Mouse (Mus musculus): ENCODE results near the gene Kpna4. TPM values are rescaled to one million over a fixed set of nuclear protein-coding genes. Genes with fewer than 3 reads are reported as not detected.

Gene Kpna4
- total and polyA plus RNA-seq, 2 experiments from 2014 or later, result 32.7 to 91.1 TPM

GRCm38 (mm10) chr3:69136059-69136458 lies 9.1 kb upstream of the Kpna4 start:
- no peak for TF ChIP-seq CTCF (IDR thresholded peaks at IDR 0.05; ENCODE audit: low read depth)
- no peak overlapping the region for H3K9ac ChIP-seq
- no peaks in the 10 kb centered on the region for H3K4me1 ChIP-seq (ENCODE audit: insufficient read depth)
- WGBS, result 69% methylated on average over 6 of the region's 6 CpGs
- no peak for DNase-seq
- ATAC-seq, result no peak
- H3K27me3 ChIP-seq (ENCODE audit: insufficient read depth, low read length), result no peaks in the 10 kb centered on the region
- no peak overlapping the region for H3K4me2 ChIP-seq (ENCODE audit: low read depth)
- H3K9me3 ChIP-seq (ENCODE audit: low read length), result no peaks in the 10 kb centered on the region
- no peak overlapping the region for H3K4me3 ChIP-seq (ENCODE audit: low read depth, low read length)
- no peak overlapping the region for H3K27ac ChIP-seq (ENCODE audit: low read depth, low read length)
- H3K36me3 ChIP-seq (ENCODE audit: insufficient read depth), result no peaks in the 10 kb centered on the region

- WGBS, result 94% methylated on average over 4 of the region's 4 CpGs
- ATAC-seq, result no peak
Observed at GRCm38 (mm10) chr3:69130973-69131372, 4.1 kb upstream of the Kpna4 start.

GRCm38 (mm10) chr3:69127693-69128092 lies 780 bp upstream of the Kpna4 start:
- Histone ChIP-seq H3K9me3 (ENCODE audit: low read length) (no peaks in the 10 kb centered on the region), H3K27me3 (ENCODE audit: insufficient read depth, low read length) (no peaks in the 10 kb centered on the region), H3K9ac (peak overlapping the region; percentile 94; the same call in 1 of the 2 replicates), H3K4me2 (ENCODE audit: low read depth) (peak overlapping the region; percentile 78), H3K4me3 (ENCODE audit: low read depth, low read length) (peak overlapping the region; percentile 96), H3K27ac (ENCODE audit: low read depth, low read length) (no peak overlapping the region), H3K4me1 (ENCODE audit: insufficient read depth) (peaks cover 11% of the 10 kb centered on the region), H3K36me3 (ENCODE audit: insufficient read depth) (no peaks in the 10 kb centered on the region)
- DNase-seq, result no peak
- TF ChIP-seq CTCF (IDR thresholded peaks at IDR 0.05; ENCODE audit: low read depth), result no peak
- ATAC-seq, result no peak
- WGBS, result 5% methylated on average over 9 of the region's 9 CpGs

More at GRCm38 (mm10) chr3:69130973-69131372, 4.1 kb upstream of the Kpna4 start:
- no peaks in the 10 kb centered on the region for H3K9me3 ChIP-seq (ENCODE audit: low read length)
- H3K4me2 ChIP-seq (ENCODE audit: low read depth), result no peak overlapping the region
- TF ChIP-seq CTCF (IDR thresholded peaks at IDR 0.05; ENCODE audit: low read depth), result no peak
- no peaks in the 10 kb centered on the region for H3K27me3 ChIP-seq (ENCODE audit: insufficient read depth, low read length)
- H3K9ac ChIP-seq, result no peak overlapping the region
- DNase-seq, result no peak
- H3K4me3 ChIP-seq (ENCODE audit: low read depth, low read length), result no peak overlapping the region
- no peaks in the 10 kb centered on the region for H3K36me3 ChIP-seq (ENCODE audit: insufficient read depth)
- H3K27ac ChIP-seq (ENCODE audit: low read depth, low read length), result no peak overlapping the region
- H3K4me1 ChIP-seq (ENCODE audit: insufficient read depth), result no peaks in the 10 kb centered on the region

- Histone ChIP-seq H3K4me2 (ENCODE audit: low read depth) (peak overlapping the region; percentile 78), H3K4me1 (ENCODE audit: insufficient read depth) (peaks cover 11% of the 10 kb centered on the region), H3K9ac (peak overlapping the region; percentile 94), H3K27me3 (ENCODE audit: insufficient read depth, low read length) (no peaks in the 10 kb centered on the region), H3K36me3 (ENCODE audit: insufficient read depth) (no peaks in the 10 kb centered on the region), H3K4me3 (ENCODE audit: low read depth, low read length) (peak overlapping the region; percentile 96), H3K27ac (ENCODE audit: low read depth, low read length) (peak overlapping the region; percentile 35), H3K9me3 (ENCODE audit: low read length) (no peaks in the 10 kb centered on the region)
- peak; percentile 36 for ATAC-seq
- TF ChIP-seq CTCF (IDR thresholded peaks at IDR 0.05; ENCODE audit: low read depth), result no peak
- no peak for DNase-seq
- WGBS, result under 1% methylated on average over 10 of the region's 10 CpGs
Observed at GRCm38 (mm10) chr3:69127346-69127678, 399 bp upstream of the Kpna4 start.

GRCm38 (mm10) chr3:69125891-69126508 lies 913 bp downstream of the Kpna4 start:
- peak overlapping the region; percentile 96 for H3K27ac ChIP-seq (ENCODE audit: low read depth, low read length)
- H3K4me2 ChIP-seq (ENCODE audit: low read depth), result peak overlapping the region; percentile 78
- peak; percentile 57 for TF ChIP-seq CTCF (IDR thresholded peaks at IDR 0.05; ENCODE audit: low read depth)
- H3K4me3 ChIP-seq (ENCODE audit: low read depth, low read length), result peak overlapping the region; percentile 96
- no peaks in the 10 kb centered on the region for H3K9me3 ChIP-seq (ENCODE audit: low read length)
- no peaks in the 10 kb centered on the region for H3K27me3 ChIP-seq (ENCODE audit: insufficient read depth, low read length)
- ATAC-seq (no peak), DNase-seq (peak; percentile 70)
- WGBS, result under 1% methylated on average over 35 of the region's 35 CpGs
- H3K36me3 ChIP-seq (ENCODE audit: insufficient read depth), result no peaks in the 10 kb centered on the region
- H3K9ac ChIP-seq, result peak overlapping the region; percentile 94
- peaks cover 11% of the 10 kb centered on the region for H3K4me1 ChIP-seq (ENCODE audit: insufficient read depth)

GRCm38 (mm10) chr3:69125461-69125860 lies 1.5 kb downstream of the Kpna4 start:
- Histone ChIP-seq H3K4me2 (ENCODE audit: low read depth) (peak overlapping the region; percentile 78), H3K4me3 (ENCODE audit: low read depth, low read length) (peak overlapping the region; percentile 96), H3K27ac (ENCODE audit: low read depth, low read length) (no peak overlapping the region), H3K27me3 (ENCODE audit: insufficient read depth, low read length) (no peaks in the 10 kb centered on the region), H3K9me3 (ENCODE audit: low read length) (no peaks in the 10 kb centered on the region), H3K36me3 (ENCODE audit: insufficient read depth) (no peaks in the 10 kb centered on the region), H3K9ac (peak overlapping the region; percentile 94), H3K4me1 (ENCODE audit: insufficient read depth) (peaks cover 11% of the 10 kb centered on the region)
- no peak for TF ChIP-seq CTCF (IDR thresholded peaks at IDR 0.05; ENCODE audit: low read depth)
- ATAC-seq (no peak), DNase-seq (no peak)
- WGBS, result 5% methylated on average over 4 of the region's 4 CpGs

- ATAC-seq, result no peak
Observed at GRCm38 (mm10) chr3:69118827-69119226, 8.1 kb downstream of the Kpna4 start.

More at GRCm38 (mm10) chr3:69118827-69119226, 8.1 kb downstream of the Kpna4 start:
- no peaks in the 10 kb centered on the region for H3K9me3 ChIP-seq (ENCODE audit: low read length)
- H3K27ac ChIP-seq (ENCODE audit: low read depth, low read length), result no peak overlapping the region
- H3K4me1 ChIP-seq (ENCODE audit: insufficient read depth), result no peaks in the 10 kb centered on the region
- no peaks in the 10 kb centered on the region for H3K36me3 ChIP-seq (ENCODE audit: insufficient read depth)
- TF ChIP-seq CTCF (IDR thresholded peaks at IDR 0.05; ENCODE audit: low read depth), result no peak
- H3K4me2 ChIP-seq (ENCODE audit: low read depth), result no peak overlapping the region
- WGBS, result 45% methylated on average over 3 of the region's 3 CpGs
- DNase-seq, result no peak
- no peak overlapping the region for H3K9ac ChIP-seq
- no peaks in the 10 kb centered on the region for H3K27me3 ChIP-seq (ENCODE audit: insufficient read depth, low read length)
- H3K4me3 ChIP-seq (ENCODE audit: low read depth, low read length), result no peak overlapping the region
